Mouse (Mus musculus): ENCODE measurements at regions not wholly inside any gene's neighbourhood (a gene's known extent, or its start where the extent isn't known, plus 50 kb on each side); places are given as distances from the start of the nearest gene placed in this dataset.
A peak's percentile ranks its signal among the peaks of the same experiment; 100 is the strongest.

DNA sequence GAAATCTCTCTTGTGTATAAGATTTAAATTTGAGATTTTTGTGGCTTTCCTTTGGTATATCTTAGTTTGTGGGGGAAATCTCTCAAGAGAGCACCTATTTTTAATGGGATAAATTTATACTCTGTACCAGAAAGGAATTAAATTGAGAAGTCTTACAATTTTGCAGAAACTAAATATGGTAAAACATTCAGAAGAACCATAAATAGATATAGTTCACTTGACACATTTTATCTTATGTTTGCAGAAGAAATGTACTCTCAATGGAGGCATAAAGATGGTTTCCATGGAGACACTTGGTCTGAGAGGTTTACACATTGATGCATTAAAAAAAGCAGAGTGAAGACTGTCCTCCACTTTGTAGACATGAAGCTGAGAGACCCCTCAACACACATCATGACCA is 86.9 kb downstream of the Ndufa10 start:
- DNase-seq: no peak

DNA sequence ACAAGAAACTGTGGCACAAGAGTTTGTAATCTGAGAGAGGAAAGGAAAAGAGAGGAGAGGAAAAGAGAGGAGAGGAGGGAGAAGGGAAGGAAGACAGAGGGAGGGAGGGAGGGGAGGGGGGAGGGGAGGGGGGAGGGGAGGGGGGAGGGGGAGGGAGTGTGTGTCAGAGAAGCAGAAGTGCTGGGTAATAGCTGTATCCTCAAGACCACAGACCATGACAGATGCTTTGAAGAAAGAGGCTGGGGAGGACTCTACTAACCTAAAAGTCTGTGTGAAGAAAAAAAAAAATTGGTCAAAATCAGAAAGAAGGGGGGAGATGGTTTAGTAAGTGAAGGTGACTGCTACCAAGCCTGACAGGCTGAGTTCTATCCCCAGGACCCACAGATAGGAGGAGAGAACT is 88.7 kb downstream of the Ndufa10 start:
- DNase-seq: no peak

DNA sequence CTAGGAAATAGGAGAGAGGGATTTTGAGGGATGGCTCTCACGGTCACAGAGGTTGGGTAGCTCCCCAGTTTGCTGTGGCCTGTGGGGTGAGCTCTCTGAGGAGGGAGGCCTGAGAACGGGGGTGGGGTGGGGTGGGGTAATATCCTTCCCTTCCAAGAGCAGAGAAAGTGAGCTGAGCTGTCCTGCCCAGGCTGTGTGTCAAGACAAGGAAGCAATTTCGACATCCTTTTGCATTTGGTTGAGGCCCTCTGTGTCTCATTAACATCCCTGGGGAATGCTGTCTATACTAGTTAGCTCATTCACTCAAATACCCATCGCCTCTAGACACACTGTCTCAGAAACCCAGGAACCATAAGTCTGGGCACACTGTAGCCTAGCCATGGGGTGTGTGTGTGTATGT is 89.9 kb downstream of the Ndufa10 start:
- no peak for DNase-seq

DNA sequence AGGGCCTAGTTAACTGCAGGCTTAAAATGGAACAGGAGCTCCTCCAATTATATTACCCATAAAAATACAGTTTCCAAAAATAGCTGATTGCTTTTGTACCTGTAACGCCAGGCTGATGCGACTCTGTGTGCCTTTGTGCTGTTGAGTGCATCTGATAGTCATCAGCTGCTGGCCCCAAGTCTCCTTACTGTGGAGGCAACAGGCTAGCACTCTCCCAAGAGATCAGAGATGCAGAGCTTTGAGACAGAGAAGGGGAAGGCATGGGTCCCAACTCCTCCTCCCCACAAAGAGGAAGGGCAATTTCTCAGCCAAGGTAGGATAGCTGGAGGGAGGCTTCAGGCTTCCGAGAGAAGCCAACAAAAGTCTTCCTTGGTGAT is 94.2 kb downstream of the Ndufa10 start:
- no peak for DNase-seq

DNA sequence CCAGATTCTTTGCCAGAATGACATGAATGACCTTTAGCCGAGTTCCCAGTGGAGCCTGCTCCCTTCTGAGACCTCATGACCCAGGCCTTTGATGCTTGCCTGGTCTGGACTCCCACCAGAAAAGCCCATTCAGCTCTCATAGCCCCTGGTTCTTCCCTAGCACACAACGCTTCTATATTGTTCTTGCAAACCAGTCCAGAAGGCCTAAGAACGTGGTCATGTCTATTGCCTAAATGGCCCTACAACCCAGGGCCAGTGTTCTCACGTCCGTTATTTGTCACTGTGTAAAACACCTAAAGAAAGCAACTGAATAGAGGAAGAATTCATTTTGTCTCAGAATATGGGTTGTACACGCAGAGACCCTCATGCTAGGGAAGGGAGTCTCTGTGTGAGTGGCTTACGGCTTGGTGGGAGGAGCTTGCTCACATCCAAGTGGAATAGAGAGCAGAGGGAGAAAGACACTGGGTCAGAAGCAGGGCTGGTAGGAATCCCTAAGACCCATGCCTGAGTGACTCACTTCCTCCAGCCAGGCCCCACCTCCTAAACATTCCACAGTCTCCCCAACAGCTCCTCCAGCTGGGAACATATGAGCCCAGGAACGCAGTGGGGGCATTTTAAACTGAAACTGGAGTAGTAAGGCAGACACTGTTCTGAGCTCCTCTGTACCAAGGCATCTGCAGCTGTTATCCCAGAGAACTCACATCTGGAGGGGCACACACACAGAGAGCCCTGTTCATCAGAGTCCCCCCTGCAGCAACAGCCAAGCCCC is 94.7 kb downstream of the Ndufa10 start:
- DNase-seq: no peak

DNA sequence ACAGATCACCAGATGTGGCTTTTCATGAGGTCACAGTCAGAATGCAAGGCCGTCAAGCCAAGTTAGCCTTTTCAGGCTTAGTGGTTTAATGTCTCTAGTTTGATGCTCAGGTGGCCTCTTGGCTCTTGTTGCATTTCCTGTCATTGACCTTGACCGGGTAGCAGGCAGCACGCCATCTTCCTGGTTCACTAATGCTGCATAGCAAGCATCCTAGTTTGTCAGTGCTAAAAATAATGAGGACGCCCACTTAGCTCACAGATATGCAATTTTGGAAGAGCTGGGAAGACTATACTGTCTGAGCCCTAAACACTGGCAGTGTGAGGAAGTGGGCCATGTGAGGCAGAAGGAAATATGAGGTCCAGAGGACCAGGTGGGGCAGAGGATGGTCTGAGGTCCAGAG is 97.2 kb downstream of the Ndufa10 start:
- DNase-seq: no peak

DNA sequence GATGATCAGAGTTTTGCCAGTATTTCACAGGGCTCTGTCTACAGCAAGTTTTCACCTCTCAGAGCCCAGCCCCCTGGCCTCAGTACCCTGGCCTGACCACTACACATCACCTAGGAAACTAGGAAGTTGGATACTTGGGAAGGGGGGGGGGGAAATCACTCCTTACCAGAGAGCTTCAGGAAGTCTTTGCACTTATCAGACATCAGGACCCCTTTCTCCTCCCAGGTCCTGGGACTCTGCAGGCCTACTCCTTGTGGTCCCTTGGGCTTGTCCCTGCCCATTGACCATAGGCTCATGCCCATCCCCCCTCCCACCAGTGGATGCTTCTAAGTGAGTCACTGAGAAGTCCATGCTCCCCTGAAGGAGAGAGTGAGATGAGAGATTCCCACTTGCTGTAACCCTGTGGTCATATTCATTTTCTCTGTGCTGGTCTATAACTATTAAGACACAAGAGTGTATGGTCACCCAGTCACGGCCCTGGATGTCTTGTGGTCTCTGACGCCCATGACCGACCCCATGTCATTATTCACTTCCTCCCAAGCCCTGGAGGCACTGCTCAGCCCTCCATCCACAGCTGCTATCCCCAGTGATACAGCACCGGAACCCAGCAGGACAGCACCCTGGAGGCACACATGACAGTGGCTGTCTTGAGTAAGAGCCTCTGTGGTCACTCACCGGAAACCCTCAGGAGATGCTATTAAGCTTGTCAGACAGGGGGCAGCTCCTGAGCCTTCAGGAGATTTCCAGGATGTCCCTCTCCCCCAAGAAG is 101.3 kb downstream of the Ndufa10 start:
- no peak for DNase-seq

DNA sequence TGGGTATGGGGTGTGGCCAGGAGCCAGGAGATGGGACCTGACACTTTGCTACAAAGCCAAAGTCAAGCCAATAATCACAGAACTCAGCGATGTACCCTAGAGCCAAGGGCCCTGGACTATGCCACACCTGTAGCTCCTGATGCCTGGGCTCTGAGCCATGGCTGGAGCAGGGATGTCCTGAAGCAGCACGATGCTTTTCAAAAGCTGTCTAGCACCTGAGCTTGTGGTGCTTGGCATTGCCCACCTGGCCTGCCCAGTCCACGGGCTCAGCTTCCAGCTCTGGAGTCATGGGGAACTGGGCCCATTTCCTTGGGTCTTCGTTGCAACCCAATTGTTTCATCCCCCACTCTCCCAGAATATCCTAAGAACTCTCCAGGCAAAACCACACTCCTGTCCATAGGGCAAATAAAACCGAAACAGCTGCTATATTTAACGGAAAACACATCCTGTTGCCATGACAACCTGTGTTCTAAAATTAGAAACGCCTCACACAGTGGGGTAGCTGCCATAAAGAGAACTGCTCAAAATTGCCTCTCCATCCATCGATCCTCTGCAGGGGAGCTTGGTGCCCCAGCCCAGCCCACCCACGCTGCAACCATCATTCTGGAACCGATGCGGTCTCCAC is 102.2 kb downstream of the Ndufa10 start:
- DNase-seq: no peak

DNA sequence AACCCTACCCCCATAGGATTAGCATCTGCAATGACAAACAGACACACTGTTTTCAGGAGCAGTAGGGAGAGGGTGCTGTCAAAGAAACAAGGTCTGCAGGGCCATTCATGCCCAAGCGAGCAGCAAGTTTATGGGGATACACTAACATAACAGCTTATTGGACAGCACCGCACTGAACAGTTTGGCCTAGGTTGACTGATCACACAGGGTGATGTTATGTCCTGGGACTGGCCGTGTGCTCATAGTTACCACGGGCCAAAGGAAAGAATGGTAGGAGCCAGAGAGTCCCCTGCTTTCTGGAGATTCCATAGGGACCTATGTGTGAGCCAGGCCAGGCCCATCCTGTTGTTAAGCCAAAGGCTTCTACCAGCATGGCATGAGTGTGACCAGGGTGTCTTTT is 102.8 kb downstream of the Ndufa10 start:
- no peak for DNase-seq

DNA sequence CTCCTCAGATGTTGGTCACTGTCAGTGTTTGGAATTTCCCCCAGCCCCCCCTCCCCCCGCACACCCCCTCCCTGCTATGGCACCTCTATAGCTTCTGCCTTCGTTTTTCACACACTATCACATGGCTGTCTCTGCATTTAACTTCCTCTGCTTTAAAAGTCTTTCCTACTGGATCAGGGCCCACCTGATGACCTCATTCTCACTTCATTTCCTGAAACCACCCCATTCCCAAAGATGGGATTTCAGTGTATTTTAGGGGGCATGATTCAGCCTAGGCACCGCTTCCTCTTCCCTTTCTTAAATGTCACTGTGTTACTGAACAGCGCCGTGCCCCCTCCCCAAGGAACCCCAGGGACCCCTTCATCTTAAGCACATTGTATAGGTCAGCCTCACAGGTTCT is 103.7 kb downstream of the Ndufa10 start:
- no peak for DNase-seq

DNA sequence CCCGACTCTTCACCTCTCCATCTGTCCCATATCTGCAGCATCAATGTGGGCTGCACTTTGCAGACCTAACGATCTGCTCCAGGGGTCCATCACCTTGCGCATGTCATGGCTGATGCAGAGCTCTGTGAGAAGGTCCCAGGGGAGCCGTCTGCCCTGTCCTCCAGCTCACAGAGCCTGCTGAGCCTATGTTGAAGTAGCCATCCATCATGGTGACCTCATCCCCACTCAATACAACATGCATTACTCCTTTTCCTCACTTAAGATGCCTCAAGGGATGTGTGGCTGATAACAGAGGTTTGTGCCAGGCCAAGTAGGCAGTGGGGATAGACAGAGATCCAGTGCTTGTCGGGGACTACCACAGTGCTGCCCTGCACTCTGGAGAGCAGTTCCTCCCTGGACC is 107.4 kb downstream of the Ndufa10 start:
- DNase-seq: no peak

DNA sequence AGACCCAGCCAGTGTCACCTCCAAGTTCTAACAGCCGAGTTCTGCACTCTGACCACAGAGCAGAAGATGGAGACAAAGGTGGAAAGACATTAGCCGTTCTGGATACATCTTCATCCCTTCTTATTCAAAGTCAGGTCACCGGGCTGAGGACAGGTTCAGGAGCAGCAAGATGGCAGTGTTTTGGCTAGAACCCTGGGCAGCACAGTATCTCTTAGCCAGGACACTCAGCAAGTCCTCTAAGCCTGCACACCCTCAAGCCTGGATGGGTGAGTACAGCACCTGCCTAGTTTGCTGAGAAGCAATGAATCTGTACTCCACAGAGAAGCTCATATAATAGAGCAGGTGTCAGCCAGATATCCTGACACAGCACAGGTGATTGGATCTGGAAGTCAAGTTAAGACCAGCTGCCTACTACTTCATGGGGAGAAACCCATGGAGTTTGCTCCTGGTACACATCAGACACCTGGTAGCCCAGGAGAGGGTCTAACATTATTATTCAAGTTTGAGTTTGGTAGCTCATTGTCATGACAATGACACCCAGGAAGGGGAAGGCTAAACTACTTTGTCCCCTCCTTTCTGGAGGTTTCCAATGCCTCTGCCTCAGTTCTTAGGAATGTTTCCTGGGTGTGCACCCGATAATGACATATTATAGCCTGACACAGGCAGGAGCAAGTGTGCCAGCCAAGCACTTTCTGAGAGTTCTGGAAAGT is 108.1 kb downstream of the Ndufa10 start:
- DNase-seq: no peak

DNA sequence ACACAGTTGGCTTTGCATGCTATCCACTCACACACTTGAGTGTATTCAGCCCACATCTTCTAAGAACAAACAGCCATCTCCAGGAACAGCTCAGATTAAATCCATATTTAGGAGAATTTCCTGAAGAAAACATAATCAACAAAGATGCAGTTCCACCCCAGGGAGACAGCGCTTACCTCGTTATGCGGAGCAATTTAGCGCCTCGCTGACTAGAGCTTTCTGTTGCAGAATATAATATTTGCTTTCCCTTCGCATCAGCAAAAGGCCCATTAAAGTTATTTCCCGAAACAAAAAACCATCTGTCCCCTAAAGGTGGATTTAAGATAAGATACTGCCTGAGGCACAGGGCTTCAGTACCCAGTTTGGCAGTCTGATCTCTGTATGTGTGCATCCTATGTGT is 112.0 kb downstream of the Ndufa10 start:
- DNase-seq: no peak

DNA sequence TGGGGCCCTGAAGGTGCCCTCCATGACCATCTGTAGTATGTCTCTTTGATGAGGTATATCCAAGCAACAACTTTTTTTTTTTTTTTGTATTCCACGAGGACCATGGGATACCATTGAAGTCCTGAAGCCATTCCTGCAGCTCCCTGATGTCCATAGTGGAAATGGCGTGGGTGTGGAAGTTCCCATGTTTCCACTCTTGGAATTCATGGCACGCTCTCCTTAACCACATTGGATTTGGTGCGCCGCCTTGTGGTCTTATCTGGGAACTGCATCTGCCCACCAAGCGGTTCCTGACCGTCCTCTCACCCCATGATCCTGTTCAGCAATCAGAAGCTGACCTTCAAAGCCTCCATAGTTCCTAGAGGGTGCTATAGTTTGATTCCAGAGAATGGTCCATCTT is 113.4 kb downstream of the Ndufa10 start:
- peak; percentile 73 for DNase-seq

DNA sequence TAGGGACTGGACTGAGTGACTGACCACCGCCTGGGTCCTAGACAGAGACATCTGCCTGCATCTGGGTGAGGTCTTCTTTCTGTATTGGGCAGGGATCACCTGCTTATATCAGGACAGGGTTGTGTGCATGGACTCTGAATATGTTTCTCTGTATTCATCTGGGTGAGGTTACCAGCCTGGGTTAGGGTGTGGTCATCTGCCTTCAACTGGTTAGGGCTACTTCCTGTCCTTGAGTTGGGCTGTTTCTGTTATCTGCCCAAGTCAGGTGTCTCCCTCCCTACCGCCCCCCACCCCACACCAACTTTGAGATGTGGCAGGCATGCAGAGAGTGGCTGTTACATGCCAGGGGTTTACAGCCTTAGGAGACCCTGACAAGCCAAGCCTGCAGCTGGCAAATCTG is 114.2 kb downstream of the Ndufa10 start:
- DNase-seq: no peak

DNA sequence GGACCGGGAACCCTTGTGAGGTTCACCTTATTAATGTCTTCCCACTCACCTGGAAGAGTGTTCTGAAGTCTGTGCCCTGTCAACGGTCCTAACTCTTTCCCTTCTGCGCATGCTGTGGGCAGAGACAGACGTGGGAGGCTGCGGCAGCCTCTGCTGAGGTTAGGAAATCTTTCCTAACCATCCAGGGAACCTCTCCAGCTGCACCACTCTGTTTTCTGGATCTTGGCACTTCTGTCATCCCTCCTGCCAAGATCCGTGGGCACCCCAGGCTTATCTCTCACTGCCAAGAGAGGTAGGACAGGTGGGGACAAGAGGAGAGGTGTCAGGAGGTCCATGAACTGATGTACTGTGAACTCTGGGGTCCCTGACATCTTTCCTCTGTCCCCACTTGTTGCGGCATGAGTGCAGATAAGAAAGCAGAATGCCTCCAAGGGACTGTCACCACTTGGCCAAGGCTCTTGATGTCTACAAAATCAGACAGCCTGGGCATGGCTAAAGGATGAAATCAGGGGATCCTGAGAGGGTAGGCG is 114.8 kb downstream of the Ndufa10 start:
- no peak for DNase-seq

DNA sequence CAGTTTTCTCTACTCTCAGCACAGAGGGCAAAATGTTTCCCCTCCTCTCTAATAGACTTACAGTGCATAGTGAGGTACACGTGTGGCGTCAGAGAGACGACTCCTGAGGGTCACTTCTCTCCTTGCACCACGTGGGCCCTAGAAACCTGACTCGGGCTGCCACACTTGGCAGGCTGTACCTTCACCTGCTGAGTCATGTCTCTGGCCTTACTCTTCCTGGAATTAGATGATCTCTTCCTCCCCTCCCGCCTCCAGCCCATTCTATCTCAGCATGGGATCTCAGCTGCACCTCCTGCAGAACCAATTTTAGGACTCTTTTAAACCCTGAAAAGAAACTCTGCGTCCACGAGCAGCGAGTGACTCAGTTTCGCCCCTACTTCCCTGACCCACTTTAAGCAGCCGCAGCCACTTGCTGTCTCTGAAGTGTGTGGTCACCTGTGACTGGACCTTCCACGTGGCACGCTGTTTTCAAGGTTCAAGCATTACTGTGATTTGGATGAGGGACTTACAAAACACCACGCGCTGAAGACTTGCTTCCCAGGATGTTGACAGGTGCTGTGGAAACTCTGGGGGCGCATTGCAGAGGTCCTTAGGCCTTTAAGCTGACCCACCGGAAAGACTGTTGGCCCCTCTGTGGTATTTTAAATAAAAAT is 125.2 kb downstream of the Ndufa10 start:
- no peak for DNase-seq

DNA sequence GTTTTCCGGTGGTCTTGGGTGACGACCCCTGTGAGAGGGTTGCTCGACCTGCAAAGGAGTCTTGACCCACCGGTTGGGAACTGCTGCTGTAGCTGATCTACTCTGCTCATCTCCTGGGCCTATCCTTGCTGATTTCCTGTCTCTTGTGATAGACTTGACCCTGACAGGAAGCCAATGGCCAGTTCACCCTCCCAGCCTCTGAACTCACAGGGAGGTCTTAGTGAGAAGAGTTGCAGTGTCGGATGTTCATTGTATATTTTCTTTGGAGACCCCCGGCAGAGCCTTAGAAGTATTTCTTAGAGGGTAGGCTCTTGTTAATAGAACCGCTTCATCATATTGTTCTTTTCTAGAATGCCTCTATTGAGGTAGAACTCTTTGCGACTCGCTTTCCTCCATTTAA is 126.0 kb downstream of the Ndufa10 start:
- DNase-seq: no peak

DNA sequence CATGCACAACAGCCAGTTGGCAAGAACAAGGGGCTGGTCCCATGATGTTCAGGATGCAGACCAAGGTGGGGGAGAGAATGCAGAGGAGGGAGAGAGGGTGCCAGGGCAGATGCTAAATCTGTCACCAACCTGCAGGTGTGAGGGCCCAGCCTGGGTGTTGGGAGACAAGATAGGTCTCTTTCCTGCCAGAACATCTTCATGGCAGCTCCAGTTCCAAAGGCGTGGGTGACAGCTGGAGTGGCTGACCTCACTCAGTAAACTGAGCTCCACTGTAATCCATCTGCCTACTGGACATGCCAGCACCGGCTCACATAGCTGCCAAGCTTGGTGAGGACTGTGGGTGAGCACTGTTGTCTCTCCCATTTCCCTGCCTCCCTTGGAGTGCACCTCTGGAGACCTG is 129.9 kb downstream of the Ndufa10 start:
- no peak for DNase-seq

DNA sequence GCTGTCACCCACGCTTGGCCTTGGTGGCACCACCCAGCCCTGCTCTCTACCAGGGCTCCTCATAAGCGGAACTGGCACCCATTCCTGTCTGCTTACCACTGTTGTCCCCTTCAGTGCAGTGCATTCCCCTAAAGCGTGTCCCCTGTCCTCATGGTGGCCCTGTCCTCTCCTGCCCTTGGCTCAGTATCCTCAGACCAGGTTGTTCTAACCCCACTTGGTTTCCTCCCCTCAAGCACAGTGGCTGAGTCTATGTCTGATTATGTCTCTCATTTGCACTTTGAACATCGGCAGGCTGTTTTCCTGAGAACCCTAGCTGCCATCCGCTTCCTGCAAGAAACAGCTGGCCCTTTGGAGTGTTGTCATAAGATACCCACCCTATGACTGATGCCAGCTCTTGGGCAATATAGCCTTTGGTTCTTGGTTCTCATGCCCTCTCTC is 130.5 kb downstream of the Ndufa10 start:
- DNase-seq: no peak

DNA sequence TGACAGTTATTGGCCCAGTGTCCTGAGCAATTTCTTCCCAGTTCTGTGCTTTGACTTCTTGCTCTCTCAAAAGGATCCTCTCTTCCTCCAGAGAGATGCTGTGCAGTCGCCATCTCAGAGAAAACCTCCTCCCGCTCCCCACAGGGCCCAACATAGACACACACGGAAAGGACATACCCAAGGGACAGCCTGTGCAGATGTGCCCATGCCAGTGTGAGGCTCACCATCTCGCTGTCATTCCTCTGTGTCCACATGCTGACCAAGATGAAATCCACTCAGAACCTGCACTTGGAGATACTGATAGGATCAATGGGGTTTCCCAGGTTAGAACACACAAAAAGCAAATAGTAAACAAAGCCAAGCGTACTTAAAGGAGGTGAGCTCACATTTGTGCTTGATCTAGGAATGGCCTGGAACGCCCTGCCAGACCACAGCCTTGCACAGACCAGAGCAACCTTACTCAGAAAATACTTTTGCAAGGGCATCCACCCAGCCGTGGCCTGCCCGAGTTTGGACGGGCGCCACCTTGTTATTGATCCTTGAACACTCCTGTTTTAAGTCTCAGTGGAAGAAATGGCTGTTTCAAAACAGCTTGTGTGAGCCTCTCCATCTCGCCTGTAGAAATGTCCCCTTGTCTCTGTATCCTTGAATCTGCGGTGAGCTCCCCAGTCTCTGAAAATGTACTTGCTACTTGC is 131.7 kb downstream of the Ndufa10 start:
- DNase-seq: no peak

DNA sequence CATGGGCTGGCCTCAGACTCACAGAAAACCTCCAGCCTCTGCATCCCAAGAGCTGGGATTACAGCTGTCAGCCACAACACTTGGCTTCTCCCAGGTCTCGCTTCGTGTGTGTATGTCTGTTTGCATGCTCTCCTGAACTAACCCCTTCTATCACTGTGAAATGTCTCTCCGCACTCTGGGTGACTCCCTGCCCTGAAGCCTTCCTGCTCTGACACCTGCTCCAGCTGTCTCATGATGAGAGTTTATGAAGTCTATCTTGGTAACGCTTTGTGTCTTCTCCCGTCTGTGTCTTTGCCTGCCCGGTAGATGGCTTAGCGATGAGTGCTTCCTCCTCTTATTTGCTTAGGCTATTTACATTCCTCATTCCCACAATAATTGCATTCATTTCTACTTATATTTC is 133.0 kb downstream of the Ndufa10 start:
- no peak for DNase-seq

Measured in right cerebral cortex, postnatal 4 days (tissue).